Mouse (Mus musculus): Measurements from ENCODE around the gene Cobll1. TPM values are rescaled to one million over a fixed set of nuclear protein-coding genes. Genes with fewer than 3 reads are reported as not detected.

The Cobll1 gene
- polyA plus RNA-seq, 1 experiment from 2014 or later, result 3.0 TPM

- Histone ChIP-seq H3K9ac (replicated peaks) (no peak overlapping the region), H3K9me3 (no peaks in the 10 kb centered on the region), H3K4me1 (peaks cover 7% of the 10 kb centered on the region), H3K27ac (replicated peaks) (no peak overlapping the region), H3K4me2 (replicated peaks) (no peak overlapping the region), H3K27me3 (no peaks in the 10 kb centered on the region), H3K36me3 (no peaks in the 10 kb centered on the region), H3K4me3 (no peak overlapping the region)
- 45% methylated on average over 12 of the region's 12 CpGs for WGBS
- no peak for ATAC-seq (ENCODE audit: low FRiP score, low read depth)
Measured at GRCm38 (mm10) chr2:65126141-65126783, 112.9 kb downstream of the Cobll1 start.

GRCm38 (mm10) chr2:65123702-65124101 lies 115.5 kb downstream of the Cobll1 start:
- no peak overlapping the region for H3K4me3 ChIP-seq
- H3K4me1 ChIP-seq, result peaks cover 7% of the 10 kb centered on the region
- WGBS, result 83% methylated on average over 3 of the region's 3 CpGs
- ATAC-seq (ENCODE audit: low FRiP score, low read depth), result no peak
- H3K27ac ChIP-seq (replicated peaks), result no peak overlapping the region
- H3K9ac ChIP-seq (replicated peaks), result no peak overlapping the region
- no peaks in the 10 kb centered on the region for H3K9me3 ChIP-seq
- H3K27me3 ChIP-seq, result no peaks in the 10 kb centered on the region
- H3K36me3 ChIP-seq, result no peaks in the 10 kb centered on the region
- H3K4me2 ChIP-seq (replicated peaks), result no peak overlapping the region

GRCm38 (mm10) chr2:65121435-65121834 lies 117.8 kb downstream of the Cobll1 start:
- Histone ChIP-seq H3K27me3 (no peaks in the 10 kb centered on the region), H3K4me2 (replicated peaks) (no peak overlapping the region), H3K4me3 (no peak overlapping the region), H3K36me3 (no peaks in the 10 kb centered on the region), H3K4me1 (peaks cover 3% of the 10 kb centered on the region), H3K9ac (replicated peaks) (no peak overlapping the region), H3K9me3 (no peaks in the 10 kb centered on the region), H3K27ac (replicated peaks) (no peak overlapping the region)
- ATAC-seq (ENCODE audit: low FRiP score, low read depth), result no peak
- WGBS, result 12% methylated on average over 1 of the region's 1 CpGs

GRCm38 (mm10) chr2:65121012-65121411 lies 118.2 kb downstream of the Cobll1 start:
- no peak for ATAC-seq (ENCODE audit: low FRiP score, low read depth)
- Histone ChIP-seq H3K4me2 (replicated peaks) (no peak overlapping the region), H3K9ac (replicated peaks) (no peak overlapping the region), H3K27ac (replicated peaks) (no peak overlapping the region), H3K4me1 (no peaks in the 10 kb centered on the region), H3K4me3 (no peak overlapping the region), H3K36me3 (no peaks in the 10 kb centered on the region), H3K9me3 (no peaks in the 10 kb centered on the region), H3K27me3 (no peaks in the 10 kb centered on the region)
- WGBS, result 72% methylated on average over 3 of the region's 3 CpGs

- Histone ChIP-seq H3K4me3 (no peak overlapping the region), H3K9me3 (no peaks in the 10 kb centered on the region), H3K36me3 (no peaks in the 10 kb centered on the region), H3K27me3 (no peaks in the 10 kb centered on the region), H3K27ac (replicated peaks) (no peak overlapping the region), H3K4me1 (no peaks in the 10 kb centered on the region), H3K4me2 (replicated peaks) (no peak overlapping the region), H3K9ac (replicated peaks) (no peak overlapping the region)
- ATAC-seq (ENCODE audit: low FRiP score, low read depth), result no peak
- WGBS, result 77% methylated on average over 2 of the region's 2 CpGs
Measured at GRCm38 (mm10) chr2:65120112-65120511, 119.1 kb downstream of the Cobll1 start.

GRCm38 (mm10) chr2:65119667-65120066 lies 119.5 kb downstream of the Cobll1 start:
- no peak overlapping the region for H3K4me2 ChIP-seq (replicated peaks)
- ATAC-seq (ENCODE audit: low FRiP score, low read depth), result no peak

GRCm38 (mm10) chr2:65119076-65119475 lies 120.1 kb downstream of the Cobll1 start:
- no peak overlapping the region for H3K9ac ChIP-seq (replicated peaks)
- H3K36me3 ChIP-seq, result no peaks in the 10 kb centered on the region

More at GRCm38 (mm10) chr2:65119667-65120066, 119.5 kb downstream of the Cobll1 start:
- H3K9me3 ChIP-seq, result no peaks in the 10 kb centered on the region
- 78% methylated on average over 8 of the region's 8 CpGs for WGBS
- H3K27me3 ChIP-seq, result no peaks in the 10 kb centered on the region
- no peaks in the 10 kb centered on the region for H3K36me3 ChIP-seq
- no peak overlapping the region for H3K27ac ChIP-seq (replicated peaks)
- no peak overlapping the region for H3K4me3 ChIP-seq
- H3K9ac ChIP-seq (replicated peaks), result no peak overlapping the region
- no peaks in the 10 kb centered on the region for H3K4me1 ChIP-seq

GRCm38 (mm10) chr2:65117859-65118258 lies 121.3 kb downstream of the Cobll1 start:
- Histone ChIP-seq H3K4me2 (replicated peaks) (no peak overlapping the region), H3K27me3 (no peaks in the 10 kb centered on the region), H3K9ac (replicated peaks) (no peak overlapping the region), H3K4me3 (no peak overlapping the region), H3K27ac (replicated peaks) (no peak overlapping the region), H3K4me1 (no peaks in the 10 kb centered on the region), H3K36me3 (no peaks in the 10 kb centered on the region), H3K9me3 (no peaks in the 10 kb centered on the region)
- 85% methylated on average over 2 of the region's 2 CpGs for WGBS
- ATAC-seq (ENCODE audit: low FRiP score, low read depth), result no peak

More at GRCm38 (mm10) chr2:65119076-65119475, 120.1 kb downstream of the Cobll1 start:
- no peaks in the 10 kb centered on the region for H3K27me3 ChIP-seq
- 93% methylated on average over 2 of the region's 2 CpGs for WGBS
- no peak overlapping the region for H3K4me3 ChIP-seq
- H3K4me1 ChIP-seq, result no peaks in the 10 kb centered on the region
- H3K27ac ChIP-seq (replicated peaks), result no peak overlapping the region
- H3K4me2 ChIP-seq (replicated peaks), result no peak overlapping the region
- no peaks in the 10 kb centered on the region for H3K9me3 ChIP-seq
- ATAC-seq (ENCODE audit: low FRiP score, low read depth), result no peak

- WGBS, result 87% methylated on average over 2 of the region's 2 CpGs
- no peak for ATAC-seq (ENCODE audit: low FRiP score, low read depth)
- no peaks in the 10 kb centered on the region for H3K27me3 ChIP-seq
Measured at GRCm38 (mm10) chr2:65116428-65117125, 122.6 kb downstream of the Cobll1 start.

GRCm38 (mm10) chr2:65113191-65113590 lies 126.0 kb downstream of the Cobll1 start:
- Histone ChIP-seq H3K4me1 (no peaks in the 10 kb centered on the region), H3K9ac (replicated peaks) (no peak overlapping the region), H3K27me3 (no peaks in the 10 kb centered on the region), H3K4me2 (replicated peaks) (no peak overlapping the region), H3K27ac (replicated peaks) (no peak overlapping the region), H3K9me3 (no peaks in the 10 kb centered on the region), H3K4me3 (no peak overlapping the region), H3K36me3 (no peaks in the 10 kb centered on the region)
- WGBS, result 87% methylated on average over 4 of the region's 4 CpGs
- no peak for ATAC-seq (ENCODE audit: low FRiP score, low read depth)

More at GRCm38 (mm10) chr2:65116428-65117125, 122.6 kb downstream of the Cobll1 start:
- Histone ChIP-seq H3K4me3 (no peak overlapping the region), H3K9ac (replicated peaks) (no peak overlapping the region), H3K36me3 (no peaks in the 10 kb centered on the region), H3K4me1 (no peaks in the 10 kb centered on the region), H3K4me2 (replicated peaks) (no peak overlapping the region), H3K9me3 (no peaks in the 10 kb centered on the region), H3K27ac (replicated peaks) (no peak overlapping the region)

- no peak overlapping the region for H3K9ac ChIP-seq (replicated peaks)
- no peak overlapping the region for H3K4me2 ChIP-seq (replicated peaks)
- 88% methylated on average over 6 of the region's 6 CpGs for WGBS
- H3K4me3 ChIP-seq, result no peak overlapping the region
- H3K9me3 ChIP-seq, result no peaks in the 10 kb centered on the region
- no peaks in the 10 kb centered on the region for H3K36me3 ChIP-seq
- no peaks in the 10 kb centered on the region for H3K27me3 ChIP-seq
- ATAC-seq (ENCODE audit: low FRiP score, low read depth), result no peak
- no peak overlapping the region for H3K27ac ChIP-seq (replicated peaks)
- H3K4me1 ChIP-seq, result no peaks in the 10 kb centered on the region
Measured at GRCm38 (mm10) chr2:65104569-65104968, 134.6 kb downstream of the Cobll1 start.

GRCm38 (mm10) chr2:65103801-65104200 lies 135.4 kb downstream of the Cobll1 start:
- Histone ChIP-seq H3K4me1 (no peaks in the 10 kb centered on the region), H3K9me3 (no peaks in the 10 kb centered on the region), H3K4me2 (replicated peaks) (no peak overlapping the region), H3K36me3 (no peaks in the 10 kb centered on the region), H3K27ac (replicated peaks) (no peak overlapping the region), H3K9ac (replicated peaks) (no peak overlapping the region), H3K4me3 (no peak overlapping the region), H3K27me3 (no peaks in the 10 kb centered on the region)
- 67% methylated on average over 3 of the region's 3 CpGs for WGBS
- no peak for ATAC-seq (ENCODE audit: low FRiP score, low read depth)

Data from midbrain, embryonic 12.5 days (tissue).